Mouse (Mus musculus) limb, embryonic 11.5 days (tissue): Measurements from ENCODE around the gene Smug1. TPM values are rescaled to one million over a fixed set of nuclear protein-coding genes. Genes with fewer than 3 reads are reported as not detected.

ENCODE experiments used
- ATAC-seq: fragments of 200-750 bp; cut with Nextera tagmentation; 2 replicates; pipeline ENCODE4 v1.8.0; 2017; ENCODE audit warnings: low read depth; ENCODE audit not compliant: insufficient number of reproducible peaks, low FRiP score, low TSS enrichment
- DNase-seq: peaks from one replicate; pipeline ENCODE4 v3.0.0-alpha.2; 2015; ENCODE audit warnings: low spot score
- H3K27ac ChIP-seq: fragments of 300-500 bp; sonication (generic); replicated peaks from 2 replicates; pipeline ENCODE4 v1.5.1; 2014; ENCODE audit warnings: low read depth, mild to moderate bottlenecking, low read length
- H3K27me3 ChIP-seq: fragments of 300-500 bp; sonication (generic); 2 replicates; pipeline ENCODE4 v1.6.1; 2014; ENCODE audit warnings: mild to moderate bottlenecking, low read length, mixed read lengths; ENCODE audit not compliant: control insufficient read depth, insufficient read depth
- H3K36me3 ChIP-seq: fragments of 300-500 bp; sonication (generic); 2 replicates; pipeline ENCODE4 v1.6.1; 2014; ENCODE audit warnings: mild to moderate bottlenecking, low read length, moderate library complexity, mixed read lengths; ENCODE audit not compliant: control insufficient read depth, insufficient read depth
- H3K4me1 ChIP-seq: fragments of 300-500 bp; sonication (generic); 2 replicates; pipeline ENCODE4 v1.6.1; 2014; ENCODE audit warnings: low read length, mixed read lengths; ENCODE audit not compliant: control insufficient read depth, insufficient read depth
- H3K4me2 ChIP-seq: fragments of 300-500 bp; sonication (generic); 2 replicates; pipeline ENCODE4 v1.6.1; 2014; ENCODE audit warnings: low read depth, mild to moderate bottlenecking, moderate library complexity; ENCODE audit not compliant: severe bottlenecking
- H3K4me3 ChIP-seq: fragments of 300-500 bp; sonication (generic); 2 replicates; pipeline ENCODE4 v1.5.1; 2014; ENCODE audit warnings: low read depth, low read length
- H3K9ac ChIP-seq: fragments of 300-500 bp; sonication (generic); 2 replicates; pipeline ENCODE4 v1.6.1; 2014; ENCODE audit warnings: mild to moderate bottlenecking, low read length
- H3K9me3 ChIP-seq: fragments of 300-500 bp; sonication (generic); 2 replicates; pipeline ENCODE4 v1.6.1; 2016; ENCODE audit warnings: low read length; ENCODE audit not compliant: control insufficient read depth
- WGBS: fragments of 180-500 bp; shearing (Covaris S2); extraction: QIAGEN DNeasy Blood & Tissue Kit; methylation state at CpG from one replicate; pipeline ENCODE4 v1.1.7; 2014; 5-methylcytosine and 5-hydroxymethylcytosine counted together
- polyA plus RNA-seq: library from polyadenylated mRNA; unstranded; fragments of >200 nt; fragmentation: Nextera tagmentation; extraction: Ambion mirVana; gene quantifications from 2 replicates; pipeline ENCODE4 v1.2.1, GENCODE M21; 2014

Smug1 gene
- polyA plus RNA-seq, 1 experiment from 2014 or later = 14.4 TPM

- 58% methylated on average over 11 of the region's 11 CpGs for WGBS
- H3K4me2 ChIP-seq = no peak overlapping the region
Observed at GRCm38 (mm10) chr15:103145635-103146299, 21.1 kb downstream of the Smug1 start.

GRCm38 (mm10) chr15:103144176-103144575, 22.7 kb downstream of the Smug1 start:
- H3K4me3 ChIP-seq = no peak overlapping the region
- no peak overlapping the region for H3K27ac ChIP-seq
- DNase-seq (no peak), ATAC-seq (no peak)
- H3K27me3 ChIP-seq = peaks cover 44% of the 10 kb centered on the region
- no peak overlapping the region for H3K9ac ChIP-seq
- H3K9me3 ChIP-seq = no peaks in the 10 kb centered on the region
- WGBS = 50% methylated on average over 3 of the region's 3 CpGs
- no peaks in the 10 kb centered on the region for H3K36me3 ChIP-seq
- H3K4me1 ChIP-seq = peaks cover 8% of the 10 kb centered on the region; the same call in 1 of the 2 replicates
- H3K4me2 ChIP-seq = no peak overlapping the region; the same call in 1 of the 2 replicates

More at GRCm38 (mm10) chr15:103145635-103146299, 21.1 kb downstream of the Smug1 start:
- Histone ChIP-seq H3K36me3 (no peaks in the 10 kb centered on the region), H3K9ac (no peak overlapping the region), H3K9me3 (no peaks in the 10 kb centered on the region), H3K27me3 (peaks cover 44% of the 10 kb centered on the region), H3K27ac (no peak overlapping the region), H3K4me3 (no peak overlapping the region), H3K4me1 (peaks cover 8% of the 10 kb centered on the region; the same call in 1 of the 2 replicates)
- ATAC-seq = no peak
- DNase-seq = no peak

- DNase-seq (no peak), ATAC-seq (no peak)
- peaks cover 26% of the 10 kb centered on the region for H3K4me1 ChIP-seq
- no peaks in the 10 kb centered on the region for H3K9me3 ChIP-seq
- no peak overlapping the region for H3K4me2 ChIP-seq
- WGBS = 10% methylated on average over 13 of the region's 13 CpGs
- no peak overlapping the region for H3K4me3 ChIP-seq
- no peaks in the 10 kb centered on the region for H3K36me3 ChIP-seq
- peaks cover 7% of the 10 kb centered on the region for H3K27me3 ChIP-seq
- H3K9ac ChIP-seq = 0 out of 2 replicates have a peak overlapping the region, but pooled peaks have one; percentile 12
- H3K27ac ChIP-seq = no peak overlapping the region
Observed at GRCm38 (mm10) chr15:103135431-103135947, 31.4 kb downstream of the Smug1 start.

GRCm38 (mm10) chr15:103134277-103135086, 32.4 kb downstream of the Smug1 start:
- DNase-seq (no peak), ATAC-seq (peak; percentile 31; the same call in 1 of the 2 replicates)
- Histone ChIP-seq H3K9ac (no peak overlapping the region), H3K27me3 (peaks cover 7% of the 10 kb centered on the region), H3K27ac (no peak overlapping the region), H3K4me2 (no peak overlapping the region), H3K36me3 (no peaks in the 10 kb centered on the region), H3K4me3 (no peak overlapping the region), H3K4me1 (peaks cover 26% of the 10 kb centered on the region), H3K9me3 (no peaks in the 10 kb centered on the region)
- 31% methylated on average over 5 of the region's 5 CpGs for WGBS

GRCm38 (mm10) chr15:103133761-103134160, 33.1 kb downstream of the Smug1 start:
- 3% methylated on average over 4 of the region's 4 CpGs for WGBS
- Histone ChIP-seq H3K9me3 (no peaks in the 10 kb centered on the region), H3K4me1 (peaks cover 32% of the 10 kb centered on the region), H3K27ac (no peak overlapping the region), H3K4me3 (no peak overlapping the region), H3K27me3 (peaks cover 7% of the 10 kb centered on the region), H3K9ac (no peak overlapping the region), H3K4me2 (no peak overlapping the region), H3K36me3 (no peaks in the 10 kb centered on the region)
- DNase-seq (peak; percentile 57), ATAC-seq (peak; percentile 50; the same call in 1 of the 2 replicates)

- Histone ChIP-seq H3K36me3 (no peaks in the 10 kb centered on the region), H3K4me2 (no peak overlapping the region), H3K27ac (no peak overlapping the region), H3K9me3 (no peaks in the 10 kb centered on the region), H3K4me3 (no peak overlapping the region), H3K9ac (no peak overlapping the region), H3K27me3 (peaks cover 3% of the 10 kb centered on the region), H3K4me1 (peaks cover 37% of the 10 kb centered on the region)
- ATAC-seq = no peak
- WGBS = 80% methylated on average over 1 of the region's 1 CpGs
- DNase-seq = no peak
Observed at GRCm38 (mm10) chr15:103130729-103131128, 36.2 kb downstream of the Smug1 start.

- Histone ChIP-seq H3K36me3 (no peaks in the 10 kb centered on the region), H3K4me2 (no peak overlapping the region), H3K9me3 (no peaks in the 10 kb centered on the region), H3K27me3 (peaks cover 7% of the 10 kb centered on the region), H3K9ac (peak overlapping the region; percentile 18; the same call in 1 of the 2 replicates), H3K27ac (no peak overlapping the region), H3K4me1 (peaks cover 23% of the 10 kb centered on the region), H3K4me3 (no peak overlapping the region)
- DNase-seq = no peak
- 37% methylated on average over 6 of the region's 6 CpGs for WGBS
- ATAC-seq = no peak
Observed at GRCm38 (mm10) chr15:103129289-103129688, 37.6 kb downstream of the Smug1 start.

- Histone ChIP-seq H3K36me3 (no peaks in the 10 kb centered on the region), H3K4me3 (no peak overlapping the region), H3K27ac (no peak overlapping the region; the same call in 1 of the 2 replicates), H3K4me1 (peaks cover 19% of the 10 kb centered on the region), H3K9ac (no peak overlapping the region), H3K9me3 (no peaks in the 10 kb centered on the region), H3K4me2 (no peak overlapping the region), H3K27me3 (peaks cover 14% of the 10 kb centered on the region)
- peak; percentile 61; the same call in 1 of the 2 replicates for ATAC-seq
- DNase-seq = peak; percentile 42
- 8% methylated on average over 1 of the region's 1 CpGs for WGBS
Observed at GRCm38 (mm10) chr15:103128056-103128833, 38.6 kb downstream of the Smug1 start.
